Mouse (Mus musculus) hematopoietic stem cell, adult 5-6 weeks (primary cell): Measurements from ENCODE around the gene Oprm1. TPM values are rescaled to one million over a fixed set of nuclear protein-coding genes. Genes with fewer than 3 reads are reported as not detected.
A peak's percentile ranks its signal among the peaks of the same experiment; 100 is the strongest.

Experiments
- ATAC-seq, 2 experiments: fragments of 125-278 bp in 1 of 2; replicated peaks in 1 of 2; 2 replicates each; pipeline ENCODE4 v1.8.0; 2016 to 2017; ENCODE audit warnings: inconsistent platforms in 2 of 2, mild to moderate bottlenecking in 2 of 2, moderate number of reproducible peaks in 2 of 2, low read depth in 1 of 2, moderate TSS enrichment in 1 of 2; ENCODE audit not compliant: low FRiP score in 2 of 2, poor library complexity in 2 of 2, severe bottlenecking in 2 of 2, insufficient read depth in 1 of 2, low TSS enrichment in 1 of 2
- total RNA-seq: library from RNA; stranded (forward); fragments of 172-1452, 232-1000 nt; gene quantifications from 2 replicates; pipeline ENCODE4 v1.2.3, GENCODE M21; 2017

Gene Oprm1
- total RNA-seq, 1 experiment from 2014 or later, result not detected

DNA sequence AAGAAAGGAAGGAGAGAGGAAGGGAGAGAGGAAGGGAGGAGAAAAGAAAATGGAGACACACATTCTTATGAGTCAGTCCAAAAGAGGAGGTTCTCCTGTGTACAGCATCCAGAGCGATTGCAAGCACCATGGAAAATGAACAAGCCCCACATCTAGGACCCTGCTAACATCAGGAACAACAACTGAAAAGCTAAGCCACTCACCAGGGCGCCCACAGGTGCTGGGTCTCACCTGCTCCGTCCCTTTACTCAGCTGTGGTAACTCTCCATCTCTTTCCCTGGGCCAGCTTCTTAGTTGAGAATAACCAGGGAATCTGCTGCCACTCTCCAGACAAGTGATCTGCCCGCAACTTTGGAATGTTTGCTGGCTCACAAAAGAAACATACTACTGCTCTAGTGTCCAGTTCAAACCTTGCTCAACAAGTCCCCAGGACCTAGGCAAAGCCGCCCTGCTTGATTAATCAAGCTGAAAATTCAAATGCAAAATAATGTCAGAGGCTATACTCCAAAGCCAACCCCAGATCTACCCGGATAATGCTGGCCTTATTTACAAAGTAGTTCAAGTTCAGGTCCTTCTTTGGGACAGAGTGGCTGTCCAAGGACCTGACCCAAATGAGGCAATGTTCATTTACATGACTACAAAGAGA lies 296.4 kb downstream of the Oprm1 start:
- no peak for ATAC-seq

DNA sequence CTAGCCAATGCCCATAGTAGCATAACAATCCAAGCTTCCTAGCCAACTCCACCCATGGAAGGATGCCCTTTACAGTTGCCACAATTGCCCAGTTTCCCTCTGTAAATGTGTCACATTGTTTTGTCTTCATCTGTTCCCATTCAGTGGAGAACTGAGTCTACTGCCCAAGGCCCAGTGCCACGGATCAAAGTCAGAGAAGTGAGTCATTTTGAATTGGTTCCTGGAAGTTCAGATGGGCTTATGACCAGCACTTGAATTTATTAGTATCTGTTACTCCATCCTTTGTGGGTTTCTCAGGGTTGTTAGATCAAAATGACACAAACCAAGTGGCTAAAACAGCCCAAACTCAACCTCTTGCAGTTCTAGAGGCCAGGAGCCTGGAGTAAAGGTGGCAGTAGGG lies 299.2 kb downstream of the Oprm1 start:
- no peak for ATAC-seq

DNA sequence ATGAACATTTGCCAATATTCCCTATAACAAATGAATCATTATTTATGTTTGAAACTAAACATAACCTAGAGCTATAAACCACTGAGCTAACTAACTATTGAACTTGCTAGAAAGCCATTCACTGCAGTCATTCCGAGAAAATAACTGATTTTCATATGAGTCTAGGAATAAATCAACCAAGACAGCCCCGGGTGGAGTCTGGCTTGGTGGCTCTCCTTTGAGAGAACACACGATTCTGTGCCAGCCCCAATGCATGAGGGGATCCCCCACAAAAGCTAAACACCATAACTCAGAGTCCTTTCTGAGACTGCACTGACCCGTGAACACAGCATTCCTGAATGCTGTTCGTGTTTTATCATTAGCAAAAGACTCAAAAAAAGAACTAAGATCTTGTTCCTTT lies 302.0 kb downstream of the Oprm1 start:
- no peak for ATAC-seq

DNA sequence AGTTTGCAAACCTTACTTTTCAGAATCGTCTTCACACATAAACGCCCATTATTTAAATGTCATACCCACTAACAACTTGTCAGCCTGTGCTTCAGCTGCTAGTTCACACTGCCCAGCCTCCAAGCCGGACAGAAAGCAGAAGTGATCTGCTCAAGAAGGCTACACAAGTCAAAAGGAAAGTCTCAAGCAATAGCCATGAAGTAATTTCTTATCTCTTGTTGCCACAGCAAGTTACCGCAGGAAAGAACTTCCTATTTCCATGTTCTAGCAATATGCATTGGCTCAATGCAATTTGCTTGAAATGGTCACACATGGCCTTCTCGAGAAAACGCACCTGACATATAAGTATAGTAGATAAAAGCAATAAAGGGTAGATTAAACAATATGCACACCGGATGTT lies 304.7 kb downstream of the Oprm1 start:
- ATAC-seq, result peak; percentile 91 to 95

DNA sequence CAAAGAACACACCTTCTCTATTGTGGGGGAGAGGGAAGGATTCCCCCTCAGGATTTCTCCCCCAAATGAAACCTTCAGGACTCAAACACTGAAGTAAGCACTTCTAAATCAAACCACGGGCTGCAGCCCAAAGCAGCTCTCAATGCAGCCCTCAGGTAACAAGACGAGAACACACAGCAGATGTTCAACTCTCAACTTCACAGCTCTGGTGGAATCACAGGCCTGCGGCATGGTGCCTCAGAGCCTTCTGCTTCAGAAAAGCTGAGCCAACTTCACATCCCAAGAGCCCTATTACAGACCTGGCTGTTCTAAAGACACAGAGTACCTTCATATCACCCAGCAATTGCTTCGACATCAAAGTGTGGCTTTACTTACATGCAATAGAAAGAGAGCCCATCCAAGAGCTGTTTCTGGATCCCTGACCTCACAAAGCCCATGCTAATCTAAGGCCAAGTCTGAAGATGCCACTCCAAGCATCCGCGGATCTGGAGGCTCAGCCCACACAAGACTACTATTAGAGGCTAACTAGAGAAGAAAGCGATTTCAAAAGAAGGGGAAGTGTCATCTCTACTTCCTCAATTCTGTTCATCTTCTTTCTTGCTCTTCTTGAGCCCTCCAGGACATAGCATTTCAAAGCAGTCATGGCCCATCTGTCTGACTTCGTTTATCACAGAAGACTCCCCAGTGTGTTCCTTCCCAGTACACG lies 305.6 kb downstream of the Oprm1 start:
- ATAC-seq, result peak in 1 of 2 experiments; percentile 44; a peak in 1 of 4 replicates

DNA sequence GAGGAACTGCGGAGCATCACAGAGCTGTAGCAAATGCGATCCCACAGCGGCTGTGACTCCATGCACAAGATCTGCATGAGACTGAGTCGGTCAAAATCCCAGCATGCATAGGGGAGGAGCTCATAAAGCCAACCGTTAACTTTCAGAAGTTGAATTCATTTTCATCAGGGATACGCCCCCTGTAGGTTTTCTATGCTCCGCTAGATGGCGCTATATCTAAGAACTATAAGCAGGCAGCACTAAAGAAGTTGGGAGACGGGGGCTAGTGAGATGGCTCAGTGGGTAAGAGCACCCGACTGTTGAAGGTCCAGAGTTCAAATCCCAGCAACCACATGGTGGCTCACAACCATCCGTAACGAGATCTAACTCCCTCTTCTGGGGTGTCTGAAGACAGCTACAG lies 310.3 kb downstream of the Oprm1 start:
- ATAC-seq, result no peak; a peak in 1 of 4 replicates

DNA sequence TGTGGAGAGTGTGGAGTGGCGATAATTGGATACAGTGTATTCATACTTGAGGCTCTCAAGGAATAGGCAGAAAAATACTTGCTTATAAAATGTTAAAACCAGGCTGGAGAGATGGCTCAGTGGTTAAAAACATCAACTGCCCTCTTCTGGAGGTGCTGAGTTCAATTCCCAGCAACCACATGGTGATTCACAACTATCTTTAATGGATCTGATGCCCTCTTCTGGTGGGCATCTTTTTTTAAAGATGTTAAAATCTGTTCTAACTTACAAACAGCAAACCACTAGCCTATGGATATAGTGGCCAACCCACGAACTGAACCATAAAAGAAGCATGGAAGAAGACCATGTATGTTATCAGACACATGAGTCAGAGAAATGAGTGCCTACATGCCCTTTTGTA lies 310.8 kb downstream of the Oprm1 start:
- no peak for ATAC-seq

DNA sequence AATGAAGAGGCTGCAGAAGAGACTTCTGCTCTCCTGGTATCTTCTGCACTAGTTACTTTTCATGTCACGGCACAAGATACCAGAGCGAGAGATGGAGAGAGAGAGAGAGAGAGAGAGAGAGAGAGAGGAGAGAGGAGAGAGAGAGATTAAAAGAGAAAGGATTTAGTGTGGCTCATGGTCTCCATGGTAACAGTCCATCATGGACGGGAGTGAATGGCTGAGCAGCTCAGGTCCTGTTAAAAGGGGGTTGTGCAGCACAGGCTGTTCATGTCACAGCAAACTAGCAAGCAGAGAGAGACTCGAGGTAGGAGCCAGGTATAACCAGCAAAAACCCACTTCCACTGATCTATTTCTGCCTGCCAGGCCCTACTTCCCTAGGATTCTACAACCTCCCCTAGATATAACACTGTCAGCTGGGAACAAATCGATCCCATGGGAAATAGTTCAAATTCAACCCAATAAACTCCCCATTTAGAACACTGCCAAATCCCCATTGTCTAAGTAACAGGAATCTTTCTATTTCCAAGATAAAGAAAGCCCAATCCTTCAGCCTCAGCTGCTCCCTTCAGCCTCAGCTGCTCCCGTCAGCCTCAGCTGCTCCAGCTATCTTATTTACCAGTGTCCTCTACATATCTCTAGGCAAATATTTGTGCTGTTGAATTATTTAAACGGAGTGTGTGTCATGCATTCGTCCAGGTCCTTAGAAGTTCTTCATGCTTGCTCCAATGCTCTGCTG lies 312.0 kb downstream of the Oprm1 start:
- ATAC-seq, result no peak

DNA sequence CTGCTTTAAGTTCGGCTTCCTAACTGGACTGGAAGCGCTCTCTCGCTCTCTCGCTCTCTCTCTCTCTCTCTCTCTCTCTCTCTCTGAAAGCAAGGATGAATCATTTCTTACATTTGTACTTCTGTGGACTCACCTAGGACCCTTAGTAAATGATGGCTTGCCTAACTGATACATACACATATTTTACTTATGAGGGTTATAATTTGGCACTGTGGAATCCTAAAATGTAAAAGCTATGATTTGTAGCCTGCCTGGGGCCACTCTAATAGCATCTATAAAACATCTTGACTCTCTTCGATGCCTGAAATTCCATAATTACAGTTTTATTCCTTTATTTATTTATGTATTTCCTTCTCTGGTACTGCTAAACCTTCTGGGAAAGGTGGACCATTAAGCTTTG lies 312.6 kb downstream of the Oprm1 start:
- no peak for ATAC-seq

DNA sequence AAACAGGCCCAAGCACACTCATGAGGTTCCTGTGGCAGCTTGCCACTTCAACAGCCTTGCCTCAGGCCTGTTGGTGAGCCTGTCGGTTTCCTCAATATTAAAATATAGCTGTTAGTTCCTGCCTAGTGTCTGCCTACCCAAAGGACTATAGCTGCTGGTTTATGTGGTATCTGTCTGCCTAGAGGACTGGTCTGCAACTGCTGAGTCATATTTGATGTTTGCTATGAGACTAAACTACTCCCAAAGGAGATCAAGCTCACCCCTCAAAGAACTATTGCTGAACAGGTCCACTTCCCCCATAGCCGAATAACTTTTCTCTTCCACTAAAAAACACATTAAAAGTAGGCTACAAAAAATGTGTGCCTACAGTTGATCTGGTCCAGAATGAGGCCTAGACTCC lies 315.9 kb downstream of the Oprm1 start:
- ATAC-seq, result no peak

DNA sequence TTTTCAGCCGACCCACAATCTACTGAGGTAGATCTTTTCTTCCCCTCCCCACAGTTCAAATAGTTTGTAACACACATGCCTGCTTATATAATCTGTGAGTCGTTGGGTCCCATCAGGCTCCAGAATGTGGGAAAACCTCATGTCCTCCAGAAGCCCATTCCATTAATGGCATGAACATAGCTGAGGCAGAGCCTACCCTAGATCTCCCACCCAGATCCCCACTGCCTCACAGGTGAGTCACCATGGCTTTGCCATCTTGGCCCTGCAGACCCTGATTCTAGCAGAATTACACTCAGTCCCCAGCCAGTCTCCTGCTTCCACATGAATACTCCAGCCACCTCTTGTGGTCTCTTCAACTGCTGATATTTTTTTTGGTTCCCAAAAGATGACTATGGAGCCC lies 317.4 kb downstream of the Oprm1 start:
- ATAC-seq, result 0 out of 4 replicates have a peak, but pooled peaks of 1 of the 2 experiments have one; percentile 2

DNA sequence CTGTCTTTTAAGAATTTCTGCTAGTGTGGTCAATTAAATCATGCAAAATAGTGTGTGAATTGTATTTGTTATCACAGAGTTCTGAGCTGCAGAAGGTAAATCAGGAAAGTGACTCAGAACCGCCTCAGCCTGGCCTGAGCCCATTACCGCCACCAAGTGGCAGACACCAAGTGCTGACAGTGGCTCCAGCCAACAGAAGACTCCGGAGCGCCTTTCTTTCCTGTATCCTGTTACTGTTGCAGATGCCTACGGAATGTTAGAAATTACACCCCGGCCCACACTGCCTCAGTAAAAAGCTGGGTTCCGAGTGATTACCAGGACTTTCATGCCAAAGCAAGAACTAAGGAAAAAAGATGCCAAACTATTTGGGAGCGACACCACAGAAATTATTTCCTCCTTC lies 317.9 kb downstream of the Oprm1 start:
- peak; percentile 89 to 92 for ATAC-seq

DNA sequence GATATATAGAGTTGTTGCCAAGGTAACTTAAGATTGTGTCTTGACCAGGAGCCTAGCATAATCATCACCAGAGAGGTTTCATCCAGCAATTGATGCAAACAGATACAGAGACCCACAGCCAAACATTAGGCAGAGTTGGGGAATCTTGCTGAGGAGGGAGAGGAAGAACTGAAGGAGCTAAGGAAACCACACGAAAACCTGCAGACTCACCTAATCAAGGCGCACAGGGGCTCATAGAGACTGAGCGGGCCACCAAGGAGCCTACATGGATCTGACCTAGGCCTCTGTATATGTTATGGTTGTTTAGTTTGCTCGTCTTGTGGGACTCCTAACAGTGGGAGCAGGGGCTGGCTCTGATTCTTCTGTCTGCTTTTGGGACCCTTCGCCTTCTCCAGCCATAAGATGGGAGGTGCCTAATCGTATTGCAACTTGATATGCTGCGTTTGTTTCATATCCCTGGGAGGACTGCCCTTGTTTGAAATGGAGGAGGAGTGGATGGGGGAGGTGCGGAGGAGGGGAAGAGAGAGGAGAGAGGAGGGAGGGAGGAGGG lies 318.4 kb downstream of the Oprm1 start:
- ATAC-seq, result 0 out of 4 replicates have a peak, but pooled peaks of 1 of the 2 experiments have one; percentile 21

DNA sequence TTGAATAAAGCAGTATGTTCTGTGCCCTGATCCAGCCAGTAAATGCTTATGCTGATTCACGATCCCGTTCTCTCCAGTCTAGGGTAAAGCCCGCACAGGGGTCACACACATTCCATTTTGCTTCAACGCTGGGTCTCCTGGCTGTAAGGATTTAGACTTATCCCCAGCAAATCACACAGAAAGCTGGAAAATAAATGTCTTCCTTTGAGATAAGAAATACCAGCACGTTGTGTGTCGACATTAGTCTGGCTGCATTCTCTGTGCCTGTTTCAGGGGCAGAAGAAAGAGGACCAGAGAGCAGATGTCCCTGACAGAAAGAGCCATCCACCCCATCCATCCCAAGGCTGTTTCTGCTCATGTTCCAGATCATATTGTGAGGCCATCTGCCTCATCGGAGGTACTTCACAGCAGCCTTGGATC lies 319.1 kb downstream of the Oprm1 start:
- no peak for ATAC-seq

DNA sequence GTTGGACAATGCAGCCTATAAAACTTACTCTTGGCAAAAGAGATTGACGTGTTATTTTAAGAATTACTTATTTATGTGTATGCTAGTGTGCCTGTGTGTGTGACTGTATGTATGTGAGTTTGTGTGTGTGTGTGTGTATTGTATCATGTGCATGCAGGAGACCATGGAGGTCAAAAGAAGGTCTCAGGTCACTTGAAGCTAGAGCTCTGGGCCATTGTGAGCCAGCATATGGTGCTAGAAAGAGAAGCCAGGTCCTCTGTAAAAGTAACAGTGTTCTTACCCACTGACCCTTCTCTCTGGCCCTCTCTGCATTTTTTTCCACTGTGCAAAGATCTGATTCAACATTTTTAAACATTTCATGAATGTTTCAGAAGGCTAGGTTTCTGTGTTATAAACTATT lies 319.7 kb downstream of the Oprm1 start:
- no peak for ATAC-seq
